Mouse (Mus musculus) C2C12 (cell line): ENCODE results near the gene Sdk2.

Source experiments
- CEBPB ChIP-seq: IDR thresholded peaks from one replicate; pipeline ENCODE4 v1.6.1; 2011; ENCODE audit warnings: low read depth, mild to moderate bottlenecking, control low read depth, moderate library complexity
- CTCF ChIP-seq: IDR thresholded peaks from one replicate; pipeline ENCODE4 v1.5.1; 2011; ENCODE audit not compliant: control insufficient read depth, insufficient read depth, insufficient read length
- FOSL1 ChIP-seq: IDR thresholded peaks from one replicate; pipeline ENCODE4 v1.8.0; 2011; ENCODE audit warnings: mild to moderate bottlenecking, low read length; ENCODE audit not compliant: poor library complexity, insufficient read depth, severe bottlenecking
- MAX ChIP-seq: IDR thresholded peaks from one replicate; pipeline ENCODE4 v1.6.1; 2011; ENCODE audit warnings: mild to moderate bottlenecking, control low read depth
- MYOD1 ChIP-seq: IDR thresholded peaks from one replicate; pipeline ENCODE4 v1.6.1; 2011; ENCODE audit warnings: low read depth; ENCODE audit not compliant: control insufficient read depth, insufficient read length
- MYOG ChIP-seq: IDR thresholded peaks from one replicate; pipeline ENCODE4 v1.6.1; 2011; ENCODE audit not compliant: control insufficient read depth, insufficient read length; ENCODE audit errors: extremely low read depth
- USF1 ChIP-seq: IDR thresholded peaks from one replicate; pipeline ENCODE4 v1.6.1; 2011; ENCODE audit warnings: low read depth, mild to moderate bottlenecking, control low read depth, moderate library complexity

- TF ChIP-seq CTCF (no peak), MYOD1 (no peak), MYOG (no peak), MAX (no peak), USF1 (no peak), CEBPB (no peak), FOSL1 (no peak)
These were observed 317.9 kb downstream of the Sdk2 start for GRCm38 (mm10) chr11:113748797-113749521.
